Mouse (Mus musculus) cerebellum, adult 11 months (tissue): ENCODE results near the gene Dmgdh.

ENCODE experiments used
- DNase-seq: peaks from one replicate; pipeline ENCODE4 v3.0.0; 2022

Gene Dmgdh

DNA sequence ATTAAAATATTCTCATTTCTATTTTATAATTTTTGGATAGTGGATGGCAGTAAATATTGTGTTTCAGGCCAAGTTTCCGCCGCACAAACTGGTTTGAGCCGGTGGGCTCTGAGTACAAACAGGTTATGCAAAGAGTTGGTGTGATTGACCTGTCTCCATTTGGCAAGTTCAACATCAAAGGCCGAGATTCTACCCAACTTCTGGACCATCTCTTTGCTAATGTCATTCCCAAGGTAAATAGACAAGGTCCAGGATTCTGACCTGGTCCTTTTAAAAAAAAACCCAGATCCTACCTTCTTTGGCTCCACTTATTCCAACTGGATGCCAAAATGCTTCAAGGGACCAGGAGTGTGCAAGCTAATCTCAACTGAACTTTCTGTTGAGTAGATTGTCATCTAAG lies 37.0 kb downstream of the Dmgdh start:
- no peak for DNase-seq

DNA sequence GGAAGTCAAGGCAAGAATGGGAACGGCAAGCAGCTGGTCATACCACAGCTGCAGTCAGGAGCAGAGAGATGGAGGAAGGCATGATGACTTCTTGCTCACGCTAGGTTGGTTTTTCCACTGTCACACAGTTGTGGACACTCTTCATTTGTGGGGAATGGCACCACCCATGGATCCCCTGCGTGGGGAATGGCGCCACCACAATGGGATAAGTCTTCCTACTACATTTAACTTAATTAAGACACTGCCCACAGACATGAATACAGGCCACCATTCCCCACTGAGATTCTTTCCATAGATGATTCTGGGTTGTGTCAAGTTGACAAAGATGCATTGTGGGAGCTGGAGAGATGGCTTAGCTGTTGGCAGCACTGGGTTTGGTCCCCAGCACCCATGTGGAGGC lies 38.1 kb downstream of the Dmgdh start:
- no peak for DNase-seq

DNA sequence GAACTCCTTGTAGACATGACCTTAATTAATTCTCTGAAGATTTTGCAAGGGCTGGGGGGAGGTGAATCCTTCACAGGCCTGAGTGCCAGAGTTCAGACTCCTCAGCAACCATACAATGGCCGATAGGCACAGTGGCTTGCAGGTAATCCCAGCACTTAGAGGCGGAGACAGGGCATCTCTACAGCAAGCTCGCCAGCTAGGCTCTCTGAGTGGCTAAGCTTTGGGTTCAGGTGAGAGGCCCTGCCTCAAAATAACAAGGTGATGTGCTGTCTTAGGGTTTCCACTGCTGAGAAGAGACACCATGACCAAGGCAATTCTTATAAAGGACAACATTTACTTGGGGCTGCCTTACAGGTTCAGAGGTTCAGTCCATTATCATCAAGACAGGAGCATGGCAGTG lies 39.6 kb downstream of the Dmgdh start:
- DNase-seq = no peak

DNA sequence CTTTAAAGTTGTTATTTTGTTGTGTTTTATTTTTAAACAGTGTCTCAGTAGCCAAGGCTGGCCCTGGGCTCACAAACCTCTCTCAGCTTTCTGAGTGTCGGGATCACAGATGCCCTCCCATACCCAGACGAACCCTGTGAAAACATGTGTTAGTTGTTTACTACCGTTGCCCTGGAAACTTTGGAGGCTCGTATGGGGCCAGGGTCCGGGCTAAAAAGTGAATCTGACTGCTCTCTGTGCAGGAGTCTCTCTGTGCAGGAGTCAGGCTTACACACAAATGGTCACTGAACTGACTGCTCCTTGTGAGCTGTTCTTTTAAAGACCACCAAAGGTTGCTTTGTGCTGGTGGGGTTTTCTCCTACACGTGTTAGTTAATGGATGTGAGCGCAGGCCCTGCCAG lies 42.9 kb downstream of the Dmgdh start:
- DNase-seq = no peak

DNA sequence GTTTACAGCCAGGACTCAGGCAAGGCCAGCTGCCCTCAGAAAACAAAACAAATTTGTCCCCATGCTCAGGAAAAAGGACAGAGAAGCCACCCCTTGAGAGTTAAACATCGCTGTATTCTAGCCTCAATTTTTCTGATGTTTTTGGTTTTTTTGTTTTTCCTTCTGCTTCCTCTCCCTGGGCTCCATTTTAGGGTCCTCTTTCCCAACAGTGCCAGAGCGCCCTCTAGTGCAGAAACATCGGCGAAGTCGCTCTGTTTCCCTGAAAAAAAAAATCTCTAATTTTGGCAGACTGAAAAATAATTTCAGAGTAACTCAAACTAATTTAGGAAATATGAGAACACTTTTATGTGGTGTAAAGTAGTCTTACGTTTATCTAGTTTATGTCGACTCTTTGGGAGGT lies 44.7 kb downstream of the Dmgdh start:
- DNase-seq = peak; percentile 47

DNA sequence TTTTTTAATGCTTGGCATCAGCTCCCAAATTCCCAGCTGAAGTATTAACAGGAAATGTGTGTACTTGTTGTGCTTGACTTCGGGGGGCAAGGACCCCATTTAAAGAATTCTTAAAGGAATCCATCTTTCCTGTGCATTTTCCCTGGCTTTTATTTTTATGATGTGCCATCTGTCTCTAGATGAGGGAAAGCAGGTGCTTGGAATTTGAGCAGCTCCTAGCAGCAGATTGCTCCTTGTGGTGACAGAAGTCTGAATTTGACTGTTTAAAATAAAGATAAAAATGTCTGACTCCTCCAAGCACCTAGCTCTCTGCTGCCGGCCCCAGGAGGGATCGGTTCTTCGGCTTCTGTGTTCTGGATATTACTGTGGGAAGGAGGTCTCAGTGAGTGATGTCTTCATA lies 47.7 kb downstream of the Dmgdh start:
- DNase-seq = no peak

DNA sequence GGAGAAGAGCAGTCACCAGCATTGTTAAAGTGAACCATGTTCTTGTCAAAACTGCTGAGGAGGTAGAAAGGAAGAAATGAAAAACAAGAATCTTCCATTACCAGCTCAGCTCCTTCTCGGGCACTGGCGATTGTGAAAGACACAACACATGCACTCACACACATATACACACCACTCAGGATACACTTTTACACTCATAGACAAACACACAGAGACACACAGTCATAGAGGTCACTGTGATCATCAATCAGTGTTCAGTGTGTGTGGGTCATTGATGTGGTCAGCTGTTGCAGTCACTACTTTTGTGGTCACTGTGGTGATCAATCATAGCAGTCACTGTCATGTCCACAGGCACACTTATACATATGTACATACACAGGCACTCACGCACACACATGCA lies 49.2 kb downstream of the Dmgdh start:
- DNase-seq = no peak

DNA sequence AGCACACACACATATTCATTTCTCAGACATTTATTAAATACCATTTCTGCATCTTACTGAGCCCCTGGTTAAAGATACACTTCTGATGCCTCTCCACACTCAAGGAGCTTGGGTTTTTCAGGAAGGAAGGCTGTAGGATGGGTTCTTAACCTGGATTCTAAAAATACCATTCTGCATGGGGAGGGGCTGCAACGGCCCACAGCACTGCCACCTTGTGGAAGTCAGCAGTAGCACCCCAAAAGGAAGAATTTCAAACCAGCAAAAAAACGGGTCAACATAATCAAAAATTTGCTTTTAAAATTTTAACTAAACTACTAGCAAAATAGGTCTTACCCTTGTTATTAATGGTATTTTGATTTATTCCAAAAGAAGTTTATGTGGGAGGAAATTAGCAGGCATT lies 50.0 kb downstream of the Dmgdh start:
- DNase-seq = no peak

DNA sequence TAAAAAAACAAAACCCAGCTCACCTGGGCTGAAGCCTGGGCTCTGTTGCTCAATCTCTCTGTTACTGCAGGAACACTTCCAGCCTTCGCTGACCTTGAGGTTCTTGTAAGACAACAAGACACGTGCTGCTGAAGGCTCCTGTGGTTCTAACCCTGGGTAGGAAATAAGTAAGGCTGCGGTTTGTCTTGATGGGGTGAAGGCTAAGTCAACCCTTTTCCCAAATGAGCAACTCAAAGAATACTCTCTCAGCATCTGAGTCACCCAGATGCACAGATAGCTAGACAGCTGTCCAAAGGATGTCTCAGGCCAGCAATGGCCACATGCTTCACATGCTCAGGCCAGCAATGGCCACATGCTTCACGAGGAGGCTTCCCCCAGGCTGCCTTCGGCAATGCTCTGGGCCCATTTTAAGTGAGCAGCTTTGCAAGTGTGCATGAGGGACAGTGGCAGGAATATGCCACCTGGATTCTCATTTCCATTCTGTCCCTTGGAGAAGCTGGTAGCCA lies 61.0 kb downstream of the Dmgdh start:
- no peak for DNase-seq

DNA sequence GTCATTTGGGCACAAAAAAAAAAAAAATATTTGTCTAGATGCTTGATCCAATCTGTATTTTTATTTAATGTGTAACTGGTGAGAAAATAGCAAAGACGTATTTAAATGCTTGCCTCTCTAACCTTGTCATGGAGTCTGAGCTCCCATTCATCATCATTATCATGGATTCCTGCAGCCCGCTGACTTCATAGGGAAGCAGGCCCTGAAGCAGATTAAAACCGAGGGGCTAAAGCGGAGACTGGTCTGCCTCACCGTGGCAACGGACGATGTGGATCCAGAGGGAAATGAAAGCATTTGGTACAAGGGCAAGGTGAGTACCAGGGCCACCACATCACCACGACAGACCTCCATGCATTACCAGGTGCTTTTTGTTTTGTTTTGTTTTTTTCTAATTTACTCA lies 69.9 kb downstream of the Dmgdh start:
- no peak for DNase-seq

DNA sequence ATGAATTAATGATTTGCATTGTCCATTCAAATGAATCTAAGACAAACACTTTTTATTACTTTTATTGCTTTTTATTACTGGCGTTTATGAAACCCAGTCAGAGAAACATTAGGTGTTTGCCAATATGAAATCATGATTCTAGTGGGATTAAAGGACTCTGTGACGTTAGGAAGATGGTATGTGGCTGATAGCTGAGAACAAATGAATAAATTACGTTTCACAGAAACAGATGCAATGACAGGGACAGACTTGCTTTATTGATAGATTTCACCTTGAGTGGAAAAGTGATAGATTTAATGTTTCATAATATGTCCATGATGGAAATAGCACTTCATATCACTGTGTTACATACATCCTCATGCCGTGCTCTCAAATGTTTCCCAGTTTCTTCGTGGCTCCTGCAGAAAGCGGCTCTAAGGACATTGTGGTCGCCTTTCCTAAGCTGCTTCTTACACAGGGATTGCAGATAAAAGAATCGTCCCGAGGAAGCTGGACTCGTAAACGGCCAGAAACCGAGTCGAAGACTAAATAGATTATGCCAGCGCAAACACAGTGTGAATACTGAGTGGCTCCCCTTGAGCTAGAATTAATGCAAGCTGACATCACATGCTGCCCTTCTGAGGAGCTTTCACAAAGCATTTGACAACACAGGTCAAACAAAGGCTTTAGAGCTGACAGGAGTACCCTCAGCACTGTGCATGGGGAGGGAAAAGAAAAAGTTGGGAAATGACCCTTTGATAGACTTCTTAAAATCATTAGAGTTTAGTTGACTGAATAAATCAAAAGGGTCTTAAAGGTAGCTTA lies 78.6 kb downstream of the Dmgdh start:
- DNase-seq = no peak

DNA sequence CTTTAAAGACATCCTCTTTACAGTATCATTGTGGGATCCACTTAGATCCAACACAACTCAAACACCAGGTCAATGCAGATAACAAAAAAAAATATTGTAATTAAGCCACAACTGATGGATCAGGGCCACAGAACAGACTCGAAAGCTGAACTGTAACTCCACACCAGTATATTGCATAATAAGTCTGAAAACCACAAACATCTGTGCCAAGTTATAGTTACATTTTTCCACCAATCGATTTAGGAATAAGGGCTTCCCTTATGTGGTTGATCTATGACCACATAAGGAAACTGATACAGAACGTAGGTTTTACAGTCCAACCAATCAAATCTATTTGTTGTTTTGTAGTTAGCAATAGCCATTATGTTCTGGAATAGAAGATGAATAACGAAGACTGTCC lies 80.9 kb downstream of the Dmgdh start:
- no peak for DNase-seq

DNA sequence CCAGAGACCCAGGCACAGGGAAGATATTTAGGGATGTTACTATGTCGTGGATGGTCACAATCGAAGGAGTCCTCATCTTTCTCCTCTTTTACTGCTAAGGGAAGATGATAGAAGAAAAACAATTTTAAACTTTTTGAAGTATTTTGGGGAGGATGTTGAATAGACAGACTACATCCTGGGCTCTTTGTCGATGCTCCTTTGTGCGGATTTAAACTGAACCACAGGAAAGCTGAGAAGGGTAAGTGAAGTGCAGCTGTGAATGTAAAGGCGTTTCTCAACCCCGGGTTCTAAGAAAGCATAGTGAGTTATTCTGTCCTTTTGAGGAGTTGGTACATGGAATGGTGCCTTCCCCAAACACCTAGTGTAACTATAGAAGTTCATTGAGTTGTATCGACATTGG lies 82.4 kb downstream of the Dmgdh start:
- DNase-seq = no peak

DNA sequence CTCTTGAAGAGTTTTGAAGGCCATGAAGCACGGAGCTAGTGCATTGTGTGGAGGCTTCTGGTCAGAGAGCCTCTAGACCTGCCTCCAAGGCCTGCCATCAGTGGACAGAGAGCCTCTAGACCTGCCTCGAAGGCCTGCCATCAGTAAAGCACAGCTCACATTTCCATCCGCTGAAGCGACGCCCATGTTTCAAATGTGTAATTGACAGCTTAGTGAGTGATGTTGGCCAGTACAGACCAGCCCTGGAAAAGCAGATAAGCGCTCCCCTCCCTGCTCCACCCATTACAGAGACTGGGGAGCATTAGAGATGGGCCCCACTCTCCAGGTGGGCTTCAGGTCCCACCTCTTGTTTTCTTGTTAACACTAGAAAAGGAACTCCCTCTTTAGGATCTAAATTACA lies 83.3 kb downstream of the Dmgdh start:
- no peak for DNase-seq

DNA sequence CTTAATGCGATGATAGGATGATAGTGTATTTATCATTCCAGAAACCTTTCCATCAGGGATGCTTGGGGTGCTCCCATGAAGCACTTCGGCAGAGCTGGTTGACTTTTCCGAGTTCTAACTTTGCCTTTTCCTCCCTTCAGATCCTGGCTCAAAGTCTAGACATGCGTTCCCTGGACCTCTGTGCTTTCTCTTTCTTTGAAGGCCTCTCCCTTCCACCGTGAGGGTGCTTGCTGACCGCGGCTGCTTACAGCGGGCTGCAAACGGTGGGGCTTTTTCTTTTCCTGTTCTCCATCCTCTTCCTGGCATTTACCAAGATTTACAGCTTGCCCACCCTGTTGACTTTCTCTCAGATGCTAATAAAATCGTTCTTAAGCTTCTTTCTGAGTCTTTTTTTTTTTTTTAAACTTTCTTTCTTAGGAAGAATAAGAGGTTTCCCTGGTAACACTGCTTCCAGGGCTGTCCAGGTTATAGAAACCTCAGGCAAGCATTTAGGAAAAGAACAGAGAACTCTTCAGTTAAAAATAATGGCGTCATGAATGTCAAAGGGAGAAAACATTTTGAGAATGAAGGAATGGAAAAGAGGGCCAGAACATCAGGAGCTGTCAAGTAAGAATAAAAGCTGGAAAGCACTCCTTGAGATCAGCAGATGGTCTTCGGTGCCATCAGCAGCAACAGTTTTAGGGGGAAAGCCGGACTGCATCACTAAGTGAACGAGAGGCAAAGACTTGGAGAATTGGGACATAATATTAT lies 84.1 kb downstream of the Dmgdh start:
- DNase-seq = no peak

DNA sequence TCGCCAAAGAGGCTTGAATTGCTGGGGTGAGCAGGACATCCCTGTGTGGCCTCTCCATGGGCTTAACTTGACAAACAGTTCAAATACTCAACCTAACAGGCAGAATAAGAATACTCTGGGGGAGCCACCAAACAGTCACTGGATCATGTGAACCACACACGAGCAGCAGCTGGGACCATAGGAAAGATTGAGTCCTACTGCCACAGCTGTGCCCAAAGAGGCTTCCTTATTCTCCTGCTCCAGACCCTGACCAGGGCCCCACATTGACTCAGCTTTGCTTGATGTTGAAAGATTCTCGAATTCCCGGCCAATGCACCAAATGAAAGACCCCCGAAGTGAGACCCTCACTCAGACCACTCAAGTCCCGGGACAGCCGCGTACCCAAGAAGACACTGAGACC lies 87.6 kb downstream of the Dmgdh start:
- DNase-seq = no peak

DNA sequence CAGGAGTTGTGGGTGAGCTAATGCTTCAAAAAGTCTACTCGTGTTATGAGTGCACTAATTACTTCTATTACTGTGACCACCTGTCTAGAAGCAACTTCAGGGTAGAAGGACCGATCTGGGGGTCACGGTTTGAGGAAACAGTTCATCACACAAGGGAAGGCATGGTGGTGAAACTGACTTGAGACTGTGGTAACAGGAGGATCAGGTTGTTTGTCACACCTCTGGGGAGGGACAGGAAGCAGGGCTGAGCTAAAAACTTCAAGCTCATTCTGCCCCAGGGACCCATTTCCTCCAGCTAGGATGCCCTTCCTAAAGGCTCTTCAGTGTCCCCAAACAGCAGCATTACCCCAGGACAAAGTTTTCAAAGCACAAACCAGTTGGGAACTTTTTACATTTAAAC lies 88.6 kb downstream of the Dmgdh start:
- DNase-seq = no peak

DNA sequence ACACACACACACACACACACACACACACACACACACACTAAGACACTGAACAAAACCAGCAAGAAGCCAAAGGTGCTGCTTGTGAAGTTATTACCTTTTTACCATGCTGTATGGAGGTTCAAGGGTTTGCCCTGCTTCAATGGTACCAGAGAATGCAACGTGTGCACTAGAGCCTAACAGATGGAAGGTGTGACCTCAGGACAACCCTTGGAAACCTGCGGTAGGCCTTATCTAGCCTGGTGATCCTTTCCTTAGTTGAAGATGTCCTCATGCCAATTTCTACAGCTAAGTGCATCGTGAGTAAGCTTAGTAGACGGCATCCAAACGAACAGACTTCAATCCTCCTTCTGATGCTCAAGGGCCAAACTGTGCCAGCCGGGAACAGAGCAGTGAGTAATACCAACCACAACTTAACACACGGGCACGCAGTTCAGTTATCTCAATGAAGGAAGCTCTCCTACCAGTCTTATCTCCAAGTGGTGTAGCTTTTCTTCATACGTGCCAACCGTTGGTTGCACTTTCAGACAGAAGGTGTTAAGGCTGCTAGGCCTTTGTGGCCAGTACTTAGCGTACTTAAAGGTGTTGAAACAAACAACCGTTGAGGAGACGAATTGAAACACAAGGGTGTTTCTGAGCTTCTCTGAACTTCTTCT lies 90.2 kb downstream of the Dmgdh start:
- DNase-seq = no peak

DNA sequence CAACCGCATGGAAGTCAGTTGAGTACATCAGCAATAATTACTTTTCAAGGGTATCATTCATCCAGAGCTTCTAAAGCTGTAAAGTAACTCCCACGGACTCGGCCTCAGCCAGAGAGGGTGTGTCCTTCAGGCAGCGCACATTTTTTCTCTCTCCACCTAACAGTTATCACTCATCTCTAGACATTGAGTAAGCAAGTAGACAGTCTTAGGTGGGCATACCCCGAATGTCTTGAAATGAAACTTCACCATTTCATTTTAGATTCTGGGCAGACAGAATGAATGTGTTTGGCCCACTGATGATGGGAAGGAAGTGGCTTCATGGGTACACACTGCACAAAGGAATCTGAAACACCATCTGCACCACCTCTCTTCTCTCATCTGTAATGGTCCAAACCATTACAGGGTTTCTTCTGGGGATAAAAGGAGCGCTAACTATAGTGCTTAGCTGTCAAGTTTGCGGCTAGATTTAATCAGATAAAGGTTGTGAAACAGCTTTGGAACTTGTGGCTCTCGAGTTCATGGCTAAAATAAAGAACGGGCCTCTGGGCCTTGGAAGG lies 96.9 kb downstream of the Dmgdh start:
- DNase-seq = no peak

DNA sequence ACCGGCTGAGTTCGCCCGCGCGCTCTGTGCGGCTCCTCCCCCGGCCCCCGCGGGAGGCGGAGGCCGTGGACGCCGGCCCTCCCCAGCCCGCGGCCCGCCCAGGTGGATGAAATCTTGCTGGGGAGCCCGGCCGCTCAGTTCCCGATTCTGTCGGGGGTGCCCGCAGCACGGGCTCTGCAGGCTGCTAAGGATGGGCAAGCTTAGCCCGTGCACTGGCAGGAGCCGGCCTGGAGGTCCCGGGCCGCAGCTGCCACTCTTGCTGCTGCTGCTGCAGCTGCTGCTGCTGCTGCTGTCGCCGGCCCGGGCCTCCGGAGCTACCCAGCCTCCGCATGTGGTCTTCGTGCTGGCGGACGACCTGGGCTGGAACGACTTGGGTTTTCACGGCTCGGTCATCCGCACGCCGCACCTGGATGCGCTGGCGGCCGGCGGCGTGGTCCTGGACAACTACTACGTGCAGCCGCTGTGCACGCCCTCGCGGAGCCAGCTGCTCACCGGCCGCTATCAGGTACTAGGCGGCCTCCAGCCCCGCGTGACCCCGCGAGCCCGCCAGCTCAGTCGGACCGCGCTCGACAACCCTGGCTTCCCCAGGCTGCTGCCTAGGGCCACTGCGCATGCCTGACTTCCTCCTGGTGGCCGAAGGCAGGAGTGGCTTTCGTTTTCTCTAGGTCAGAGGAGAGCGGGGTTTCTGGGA lies 97.5 kb downstream of the Dmgdh start, which contains the start of gene Arsb:
TSS of gene Arsb (plus strand) at position 43 of the 691 bp plus-strand sequence.
- DNase-seq = peak; percentile 86

DNA sequence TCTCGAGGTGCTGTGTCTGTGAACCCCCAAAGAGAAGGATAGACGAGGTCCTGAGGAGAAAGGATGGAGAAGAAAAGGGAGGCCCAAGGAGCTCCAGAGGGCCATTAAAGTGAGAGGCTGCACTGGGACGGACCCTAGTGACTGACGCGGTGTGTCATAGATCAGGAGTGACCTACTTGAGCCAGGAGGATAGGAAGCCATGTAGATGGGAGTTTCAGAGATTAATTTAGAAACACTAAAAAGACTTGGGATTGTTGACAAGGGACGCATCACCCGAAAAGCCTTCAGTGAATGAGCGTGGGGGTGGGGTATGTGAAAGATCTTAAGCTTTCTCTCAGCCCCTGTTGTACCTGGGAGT lies 98.0 kb downstream of the Dmgdh start:
- DNase-seq = no peak

DNA sequence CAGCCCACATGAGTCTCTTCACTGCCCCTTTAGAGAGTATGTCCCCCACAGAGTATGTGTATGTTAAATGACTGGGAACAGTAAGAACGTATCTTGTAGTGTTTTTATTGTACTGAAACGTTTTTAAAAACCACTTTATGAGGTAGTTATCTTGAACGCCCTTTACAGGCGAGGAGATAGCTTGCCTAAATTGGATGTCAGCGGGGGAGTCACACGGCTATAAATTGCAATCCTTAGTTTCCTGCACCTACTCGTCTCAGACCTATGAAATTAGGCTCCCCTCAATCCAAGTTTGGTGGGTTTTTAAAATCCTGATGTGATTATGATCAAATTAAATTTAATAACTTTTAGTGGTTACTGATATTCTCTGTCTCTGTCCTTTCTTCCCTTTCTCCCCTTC lies 98.6 kb downstream of the Dmgdh start:
- no peak for DNase-seq
